Mouse (Mus musculus) MN1 (cell line): Measurements from ENCODE around the gene Gramd4.
A peak's percentile ranks its signal among the peaks of the same experiment; 100 is the strongest.
"Not testable (repeated sequence)": the region's sequence is repeated elsewhere in the genome, so short reads cannot be mapped to it uniquely, and the experiment has no call there.

Experiments
- DNase-seq: peaks from one replicate; pipeline ENCODE4 v3.0.0-alpha.2; 2016; ENCODE audit warnings: low spot score

Gramd4 gene

GRCm38 (mm10) chr15:86051152-86051551 is 6.3 kb upstream of the Gramd4 start:
- DNase-seq, result no peak

- no peak for DNase-seq
Observed at GRCm38 (mm10) chr15:86051878-86052478, 5.5 kb upstream of the Gramd4 start.

GRCm38 (mm10) chr15:86053890-86054536 is 3.5 kb upstream of the Gramd4 start:
- peak; percentile 91 for DNase-seq

GRCm38 (mm10) chr15:86054861-86055260 is 2.6 kb upstream of the Gramd4 start:
- DNase-seq, result not testable (repeated sequence)

- no peak for DNase-seq
Observed at GRCm38 (mm10) chr15:86056221-86056760, 1.2 kb upstream of the Gramd4 start.

GRCm38 (mm10) chr15:86057908-86058307 is 413 bp downstream of the Gramd4 start:
- no peak for DNase-seq

- DNase-seq, result peak; percentile 91
Observed at GRCm38 (mm10) chr15:86058394-86058915, 960 bp downstream of the Gramd4 start.

- peak; percentile 62 for DNase-seq
Observed at GRCm38 (mm10) chr15:86058931-86059834, 1.7 kb downstream of the Gramd4 start.

GRCm38 (mm10) chr15:86059835-86060380 is 2.4 kb downstream of the Gramd4 start:
- no peak for DNase-seq

- DNase-seq, result no peak
Observed at GRCm38 (mm10) chr15:86060581-86060980, 3.1 kb downstream of the Gramd4 start.

GRCm38 (mm10) chr15:86061221-86061620 is 3.7 kb downstream of the Gramd4 start:
- DNase-seq, result no peak

GRCm38 (mm10) chr15:86061848-86062481 is 4.5 kb downstream of the Gramd4 start:
- DNase-seq, result no peak

- no peak for DNase-seq
Observed at GRCm38 (mm10) chr15:86064191-86064849, 6.8 kb downstream of the Gramd4 start.

- DNase-seq, result no peak
Observed at GRCm38 (mm10) chr15:86064850-86065229, 7.3 kb downstream of the Gramd4 start.

GRCm38 (mm10) chr15:86065367-86065766 is 7.9 kb downstream of the Gramd4 start:
- DNase-seq, result no peak

GRCm38 (mm10) chr15:86066836-86067580 is 9.5 kb downstream of the Gramd4 start:
- peak; percentile 60 for DNase-seq

- DNase-seq, result peak; percentile 62
Observed at GRCm38 (mm10) chr15:86067581-86067910, 10.1 kb downstream of the Gramd4 start.

- no peak for DNase-seq
Observed at GRCm38 (mm10) chr15:86067941-86068495, 10.5 kb downstream of the Gramd4 start.

GRCm38 (mm10) chr15:86069011-86069791 is 11.7 kb downstream of the Gramd4 start:
- DNase-seq, result no peak
